Mouse (Mus musculus) CH12.LX (cell line): Measurements from ENCODE around the gene Gm867. TPM values are rescaled to one million over a fixed set of nuclear protein-coding genes. Genes with fewer than 3 reads are reported as not detected.

Source experiments
- DNase-seq: peaks from one replicate; pipeline ENCODE4 v3.0.0-alpha.2; 2013; ENCODE audit errors: extremely low read depth
- H3K27ac ChIP-seq: 2 replicates; pipeline ENCODE4 v1.5.1; 2012; ENCODE audit warnings: low read depth, mild to moderate bottlenecking, control low read depth, moderate library complexity; ENCODE audit not compliant: insufficient read depth
- H3K27me3 ChIP-seq: replicated peaks from 2 replicates; pipeline ENCODE3; 2012; ENCODE audit warnings: inconsistent platforms
- H3K36me3 ChIP-seq, 2 experiments: replicated peaks in 1 of 2; 2 replicates each; pipeline versions ENCODE3 to v1.6.1; 2012; ENCODE audit warnings: inconsistent platforms in 1 of 2, low read length in 1 of 2, mild to moderate bottlenecking in 1 of 2, mixed read lengths in 1 of 2, moderate library complexity in 1 of 2; ENCODE audit not compliant: control insufficient read depth in 1 of 2, insufficient read depth in 1 of 2
- H3K4me1 ChIP-seq, 2 experiments: 2 replicates each; pipeline ENCODE4 v1.6.1; 2012; ENCODE audit warnings: inconsistent platforms in 1 of 2, moderate library complexity in 1 of 2; ENCODE audit not compliant: insufficient read depth in 2 of 2, control insufficient read depth in 1 of 2
- H3K4me2 ChIP-seq: 2 replicates; pipeline ENCODE4 v1.6.1; 2012; ENCODE audit warnings: low read depth, mild to moderate bottlenecking, control low read depth; ENCODE audit not compliant: poor library complexity, insufficient read depth, severe bottlenecking
- H3K4me3 ChIP-seq, 3 experiments: fragments of 150-350 bp in 1 of 3; sonication (generic) in 1 of 3; replicated peaks in 1 of 3; 2 replicates each; pipeline versions ENCODE3 to v1.5.1; 2011 to 2012; ENCODE audit warnings: low read depth in 2 of 3, low read length in 2 of 3, mild to moderate bottlenecking in 2 of 3, moderate library complexity in 2 of 3, control low read depth in 1 of 3, improper control_type of control experiment in 1 of 3, inconsistent platforms in 1 of 3, mixed read lengths in 1 of 3; ENCODE audit not compliant: poor library complexity in 1 of 3
- H3K79me2 ChIP-seq: replicated peaks from 2 replicates; pipeline ENCODE4 v1.6.1; 2012; ENCODE audit warnings: mild to moderate bottlenecking, moderate library complexity; ENCODE audit not compliant: control insufficient read depth, poor library complexity, insufficient read depth, severe bottlenecking; ENCODE audit errors: extremely low read depth
- H3K9ac ChIP-seq: 2 replicates; pipeline ENCODE4 v1.6.1; 2012; ENCODE audit warnings: low read depth, mild to moderate bottlenecking, control low read depth, moderate library complexity; ENCODE audit not compliant: insufficient read depth
- H3K9me3 ChIP-seq: replicated peaks from 2 replicates; pipeline ENCODE3; 2012; ENCODE audit warnings: low read length, inconsistent platforms, mixed read lengths
- BHLHE40 ChIP-seq: IDR thresholded peaks from 2 replicates; pipeline ENCODE4 v1.6.1; 2011; ENCODE audit warnings: mild to moderate bottlenecking, low read depth, low read length, improper control_type of control experiment
- CHD1 ChIP-seq: IDR thresholded peaks from 2 replicates; pipeline ENCODE4 v1.6.1; 2012; ENCODE audit warnings: low read depth, low read length, improper control_type of control experiment, inconsistent platforms
- CHD2 ChIP-seq: IDR thresholded peaks from 2 replicates; pipeline ENCODE4 v1.6.1; 2011; ENCODE audit warnings: low read length, improper control_type of control experiment
- CTCF ChIP-seq, 2 experiments: IDR thresholded peaks in 1 of 2; conservative IDR thresholded peaks in 1 of 2; 2 replicates each; pipeline ENCODE4 v1.5.1; 2011 to 2012; ENCODE audit warnings: low read depth in 2 of 2, low read length in 2 of 2, improper control_type of control experiment in 1 of 2, inconsistent platforms in 1 of 2, mild to moderate bottlenecking in 1 of 2, moderate library complexity in 1 of 2
- E2F4 ChIP-seq: IDR thresholded peaks from 2 replicates; pipeline ENCODE4 v1.6.1; 2011; ENCODE audit warnings: low read depth, low read length, improper control_type of control experiment; ENCODE audit not compliant: insufficient replicate concordance
- ELF1 ChIP-seq: IDR thresholded peaks from 2 replicates; pipeline ENCODE4 v1.6.1; 2014; ENCODE audit warnings: low read depth, mild to moderate bottlenecking, inconsistent platforms, low read length, improper control_type of control experiment
- ETS1 ChIP-seq: conservative IDR thresholded peaks from 2 replicates; pipeline ENCODE4 v1.6.1; 2012; ENCODE audit warnings: low read depth, mild to moderate bottlenecking, inconsistent platforms, low read length, improper control_type of control experiment, moderate library complexity
- HCFC1 ChIP-seq: IDR thresholded peaks from 2 replicates; pipeline ENCODE4 v1.6.1; 2012; ENCODE audit warnings: low read depth, mild to moderate bottlenecking, inconsistent platforms, low read length, improper control_type of control experiment
- IRF4 ChIP-seq: IDR thresholded peaks from 2 replicates; pipeline ENCODE4 v1.6.1; 2014; ENCODE audit warnings: low read depth, mild to moderate bottlenecking, inconsistent platforms, low read length, improper control_type of control experiment
- JUN ChIP-seq: IDR thresholded peaks from 2 replicates; pipeline ENCODE4 v1.6.1; 2011; ENCODE audit warnings: low read depth, mild to moderate bottlenecking, low read length, improper control_type of control experiment, moderate library complexity; ENCODE audit not compliant: insufficient read depth
- MAX ChIP-seq: IDR thresholded peaks from 2 replicates; pipeline ENCODE4 v1.6.1; 2011; ENCODE audit warnings: low read length, improper control_type of control experiment
- MAZ ChIP-seq: IDR thresholded peaks from 2 replicates; pipeline ENCODE4 v1.6.1; 2012; ENCODE audit warnings: low read depth, mild to moderate bottlenecking, inconsistent platforms, low read length, improper control_type of control experiment, moderate library complexity
- MEF2A ChIP-seq: IDR thresholded peaks from 2 replicates; pipeline ENCODE4 v1.6.1; 2014; ENCODE audit warnings: low read depth, mild to moderate bottlenecking, inconsistent platforms, low read length, improper control_type of control experiment, borderline replicate concordance
- MXI1 ChIP-seq: IDR thresholded peaks from 2 replicates; pipeline ENCODE4 v1.6.1; 2011; ENCODE audit warnings: mild to moderate bottlenecking, low read depth, low read length, improper control_type of control experiment
- MYC ChIP-seq: IDR thresholded peaks from 2 replicates; pipeline ENCODE4 v1.6.1; 2011; ENCODE audit warnings: low read depth, mild to moderate bottlenecking, improper control_type of control experiment, low read length
- NELFE ChIP-seq: IDR thresholded peaks from 2 replicates; pipeline ENCODE4 v1.6.1; 2011; ENCODE audit warnings: low read depth, low read length, improper control_type of control experiment
- NRF1 ChIP-seq: IDR thresholded peaks from 2 replicates; pipeline ENCODE4 v1.6.1; 2014; ENCODE audit warnings: low read depth, mild to moderate bottlenecking, inconsistent platforms, low read length, improper control_type of control experiment, moderate library complexity
- PAX5 ChIP-seq: IDR thresholded peaks from 2 replicates; pipeline ENCODE4 v1.6.1; 2012; ENCODE audit warnings: low read length, inconsistent platforms, mixed read lengths
- POLR2A ChIP-seq: IDR thresholded peaks from 2 replicates; pipeline ENCODE4 v1.6.1; 2011; ENCODE audit warnings: low read depth, mild to moderate bottlenecking, improper control_type of control experiment, low read length
- POLR2AphosphoS2 ChIP-seq: IDR thresholded peaks from 2 replicates; pipeline ENCODE4 v1.6.1; 2011; ENCODE audit warnings: low read depth, low read length, improper control_type of control experiment
- SIN3A ChIP-seq: IDR thresholded peaks from 2 replicates; pipeline ENCODE4 v1.6.1; 2012; ENCODE audit warnings: low read length, improper control_type of control experiment, inconsistent platforms
- SMC3 ChIP-seq: IDR thresholded peaks from 2 replicates; pipeline ENCODE4 v1.6.1; 2011; ENCODE audit warnings: low read depth, low read length, improper control_type of control experiment
- TBP ChIP-seq: conservative IDR thresholded peaks from 2 replicates; pipeline ENCODE4 v1.6.1; 2011; ENCODE audit warnings: low read depth, low read length, improper control_type of control experiment
- TCF12 ChIP-seq: IDR thresholded peaks from 2 replicates; pipeline ENCODE4 v1.6.1; 2014; ENCODE audit warnings: low read depth, mild to moderate bottlenecking, inconsistent platforms, low read length, improper control_type of control experiment
- UBTF ChIP-seq: IDR thresholded peaks from 2 replicates; pipeline ENCODE4 v1.6.1; 2012; ENCODE audit warnings: low read depth, mild to moderate bottlenecking, inconsistent platforms, low read length, improper control_type of control experiment, moderate library complexity
- USF1 ChIP-seq: IDR thresholded peaks from 2 replicates; pipeline ENCODE4 v1.6.1; 2014; ENCODE audit warnings: low read depth, mild to moderate bottlenecking, inconsistent platforms, low read length, improper control_type of control experiment
- USF2 ChIP-seq: conservative IDR thresholded peaks from 2 replicates; pipeline ENCODE4 v1.6.1; 2011; ENCODE audit warnings: low read depth, low read length, improper control_type of control experiment
- ZNF384 ChIP-seq: IDR thresholded peaks from 2 replicates; pipeline ENCODE4 v1.6.1; 2012; ENCODE audit warnings: low read depth, low read length, improper control_type of control experiment, inconsistent platforms
- dilution Hi-C: fragments of 300-500 bp; cut with MboI; formaldehyde crosslinking; loops from 2 replicates; pipeline ENCODE4 v1.14.3; 2020; ENCODE audit warnings: low sequenced_read_pairs; ENCODE audit not compliant: extremely low pct_unique_long_range_greater_than_20kb, extremely low pct_ligation_motif_present
- in situ Hi-C: fragments of 300-500 bp; cut with MboI; formaldehyde crosslinking; loops from 3 replicates; pipeline ENCODE4 v1.14.3; 2019; ENCODE audit warnings: low sequenced_read_pairs, low pct_ligation_motif_present, low pct_unique_long_range_greater_than_20kb, mixed read lengths
- polyA plus RNA-seq: library from polyadenylated mRNA; unstranded; fragments of >175 nt; gene quantifications from 2 replicates; pipeline ENCODE4 v1.2.1, GENCODE M21; 2012; ENCODE audit warnings: low read depth; ENCODE audit not compliant: insufficient read length
- total RNA-seq, 2 experiments: library from RNA; depleted of rRNA; stranded (reverse); fragments of 300-350 nt in 1 of 2; fragments of >200 nt in 1 of 2; gene quantifications; 2 replicates each; pipeline ENCODE4 v1.2.3; 2012 to 2014

The Gm867 gene
- total and polyA plus RNA-seq, 3 experiments: 0.42 to 3.5 TPM; not detected in 1

GRCm38 (mm10) chr10:75950791-75951210 lies 10.3 kb upstream of the Gm867 start:
- Histone ChIP-seq H3K4me2 (peak overlapping the region; percentile 63), H3K36me3 (no peaks in the 10 kb centered on the region), H3K9me3 (no peaks in the 10 kb centered on the region), H3K27me3 (no peaks in the 10 kb centered on the region), H3K4me3 (peak overlapping the region; percentile 43 to 55 (median 46)), H3K4me1 (peaks cover 30 to 46% of the 10 kb centered on the region in 2 experiments), H3K79me2 (no peaks in the 10 kb centered on the region), H3K27ac (peak overlapping the region; percentile 57; the same call in 1 of the 2 replicates), H3K9ac (peak overlapping the region; percentile 41; the same call in 1 of the 2 replicates)
- in situ Hi-C loops: loop anchor here (5.0 to 25.0 kb wide), 3 partner anchors 66 to 364 kb away; partner anchors contain the start of gene Ggt5
- dilution Hi-C loops: no loop called here
- DNase-seq: peak; percentile 54
- peak; percentile 60; the same call in 1 of the 2 replicates for TF ChIP-seq CHD2
- TF ChIP-seq SIN3A: 0 out of 2 replicates have a peak, but pooled peaks have one; percentile 20
- TF ChIP-seq CTCF (conservative IDR thresholded peaks at IDR 0.05 in 1 of 2, IDR thresholded peaks at IDR 0.05 in 1 of 2; ENCODE audit: low read depth in 2 of 2, low read length in 2 of 2): no peak
- TF ChIP-seq MXI1: 0 out of 2 replicates have a peak, but pooled peaks have one; percentile 20
- TF ChIP-seq POLR2AphosphoS2: no peak
- TF ChIP-seq ELF1: peak; percentile 60
- no peak for TF ChIP-seq MAX
- TF ChIP-seq ZNF384: no peak
- peak; percentile 29; the same call in 1 of the 2 replicates for TF ChIP-seq HCFC1

GRCm38 (mm10) chr10:75949053-75950045 lies 8.9 kb upstream of the Gm867 start:
- peaks cover 30 to 48% of the 10 kb centered on the region in 2 experiments for H3K4me1 ChIP-seq
- DNase-seq: peak; percentile 89
- dilution Hi-C loops: no loop called here
- H3K36me3 ChIP-seq: no peaks in the 10 kb centered on the region
- peak overlapping the region; percentile 55 for H3K27ac ChIP-seq
- H3K27me3 ChIP-seq: no peaks in the 10 kb centered on the region
- peak overlapping the region; percentile 4; the same call in 1 of the 2 replicates for H3K9ac ChIP-seq
- H3K4me3 ChIP-seq: peak overlapping the region; percentile 11 to 55 (median 19)
- in situ Hi-C loops: loop anchor here (5.0 to 25.0 kb wide), 3 partner anchors 65 to 362 kb away; partner anchors contain the start of gene Ggt5
- no peaks in the 10 kb centered on the region for H3K79me2 ChIP-seq
- peak overlapping the region; percentile 85 for H3K4me2 ChIP-seq
- H3K9me3 ChIP-seq: no peaks in the 10 kb centered on the region
- TF ChIP-seq POLR2A: no peak
- TF ChIP-seq UBTF: no peak
- peak; percentile 33; the same call in 1 of the 2 replicates for TF ChIP-seq HCFC1
- TF ChIP-seq ZNF384: no peak
- TF ChIP-seq E2F4: no peak
- TF ChIP-seq MXI1: peak; percentile 52; the same call in 1 of the 2 replicates
- TF ChIP-seq MYC: peak; percentile 72; the same call in 1 of the 2 replicates
- no peak for TF ChIP-seq NRF1
- peak; percentile 32; the same call in 1 of the 2 replicates for TF ChIP-seq SMC3
- TF ChIP-seq NELFE: no peak
- peak; percentile 75 for TF ChIP-seq TCF12
- peak; percentile 55 for TF ChIP-seq BHLHE40
- no peak for TF ChIP-seq USF1
- peak; percentile 73 for TF ChIP-seq MEF2A
- TF ChIP-seq ELF1: no peak
- TF ChIP-seq CTCF (conservative IDR thresholded peaks at IDR 0.05 in 1 of 2, IDR thresholded peaks at IDR 0.05 in 1 of 2; ENCODE audit: low read depth in 2 of 2, low read length in 2 of 2): no peak
- no peak for TF ChIP-seq TBP
- TF ChIP-seq ETS1: peak; percentile 55; the same call in 1 of the 2 replicates
- peak; percentile 62; the same call in 1 of the 2 replicates for TF ChIP-seq SIN3A
- no peak for TF ChIP-seq PAX5
- no peak for TF ChIP-seq JUN
- no peak for TF ChIP-seq USF2
- TF ChIP-seq MAZ: peak; percentile 97
- no peak for TF ChIP-seq POLR2AphosphoS2
- TF ChIP-seq CHD1: no peak
- peak; percentile 87 for TF ChIP-seq IRF4
